Mouse (Mus musculus): Measurements from ENCODE around the gene Gm973.
"Not testable (repeated sequence)": the region's sequence is repeated elsewhere in the genome, so short reads cannot be mapped to it uniquely, and the experiment has no call there.

Gene Gm973

GRCm38 (mm10) chr1:59589271-59589670 lies 73.2 kb downstream of the Gm973 start:
- no peak for DNase-seq (ENCODE audit: low spot score)

GRCm38 (mm10) chr1:59592359-59592758 lies 76.3 kb downstream of the Gm973 start:
- DNase-seq (ENCODE audit: low spot score), result no peak

- no peak for DNase-seq (ENCODE audit: low spot score)
Observed at GRCm38 (mm10) chr1:59592876-59593275, 76.8 kb downstream of the Gm973 start.

DNA sequence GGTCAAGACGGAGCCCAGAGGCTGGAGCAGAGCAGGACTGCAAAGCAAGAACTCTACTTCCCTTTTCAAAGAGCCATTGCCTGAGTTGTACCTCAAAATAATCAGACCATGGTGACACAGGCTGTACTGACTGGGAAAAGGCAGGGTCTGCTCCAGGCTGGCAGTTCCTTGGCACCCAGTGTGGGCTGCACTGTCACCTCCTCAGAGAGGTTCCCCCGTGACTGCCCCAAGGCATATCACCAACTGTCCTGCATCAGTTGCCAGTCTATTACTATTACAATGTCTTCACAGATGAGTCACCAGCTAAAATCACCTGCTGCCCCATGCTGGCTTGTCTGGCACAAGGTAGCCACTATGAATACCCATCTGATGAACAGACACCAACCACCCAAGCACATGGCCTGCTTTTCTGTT lies 77.6 kb downstream of the Gm973 start:
- no peak for DNase-seq (ENCODE audit: low spot score)

DNA sequence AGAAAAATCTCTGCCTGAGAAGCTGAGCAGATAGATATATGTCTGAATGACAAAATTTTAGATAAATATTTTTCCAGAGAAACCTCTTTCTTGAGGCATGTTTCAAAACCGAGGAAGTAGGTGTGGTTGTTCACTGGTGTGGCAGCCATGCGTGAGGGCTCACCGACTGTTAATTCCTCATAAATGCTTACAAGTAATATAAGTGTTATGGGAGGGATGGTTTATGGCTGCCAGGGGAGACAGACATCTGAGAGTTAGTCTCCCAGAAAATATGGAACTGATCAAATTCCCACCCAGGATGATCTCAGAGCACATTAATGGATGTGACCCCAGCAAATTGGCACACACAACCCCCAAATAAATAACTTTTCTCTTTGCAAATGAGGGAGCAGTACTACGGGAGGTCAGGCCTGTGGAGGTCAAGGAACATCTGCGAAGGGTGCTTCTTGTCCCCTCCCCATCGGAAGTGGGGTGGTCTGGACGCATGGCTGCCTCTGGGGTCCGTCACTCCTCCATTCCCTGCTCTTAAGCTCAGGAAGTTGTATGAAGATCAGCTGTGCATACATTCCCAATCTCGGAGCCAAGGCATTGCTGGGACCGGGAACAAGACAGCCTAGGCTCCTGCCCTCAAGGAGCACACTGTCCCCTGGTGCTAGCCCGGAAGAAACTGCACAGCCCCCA lies 78.7 kb downstream of the Gm973 start:
- no peak for DNase-seq (ENCODE audit: low spot score)

DNA sequence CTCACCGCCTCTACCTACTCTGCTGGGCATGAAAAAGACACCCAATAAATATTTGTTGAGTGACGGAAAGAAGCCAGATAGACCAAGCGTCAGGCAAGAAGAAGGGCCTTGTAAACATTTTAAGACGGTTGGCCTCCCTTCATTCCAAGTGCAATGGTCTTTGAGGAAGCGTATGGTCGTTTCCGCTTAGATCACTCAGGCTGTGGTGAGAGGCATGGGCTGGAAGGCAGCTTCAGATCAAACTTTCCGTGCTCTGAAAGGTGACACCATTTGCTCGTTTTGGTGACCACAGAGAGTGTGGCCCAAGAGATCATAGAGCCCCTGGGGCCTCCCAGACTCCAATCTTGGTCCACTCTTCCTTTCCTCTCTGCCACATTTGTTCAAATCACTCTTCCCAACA lies 79.5 kb downstream of the Gm973 start:
- DNase-seq (ENCODE audit: low spot score), result no peak

GRCm38 (mm10) chr1:59602531-59603416 lies 86.7 kb downstream of the Gm973 start:
- peak; percentile 66 for DNase-seq (ENCODE audit: low spot score)

DNA sequence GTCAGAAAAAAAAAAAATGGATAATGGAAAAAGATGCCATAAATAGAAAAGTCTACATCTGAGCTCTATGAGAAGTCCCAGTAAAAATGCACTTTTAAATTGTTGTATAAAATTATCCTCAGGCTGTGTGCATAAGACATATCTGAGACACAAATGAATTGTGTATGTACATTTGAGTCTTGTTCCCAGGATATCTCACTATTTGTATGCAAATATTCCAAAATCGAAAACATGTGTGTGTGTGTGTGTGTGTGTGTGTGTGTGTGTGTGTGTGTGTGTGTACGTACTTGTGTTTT lies 87.3 kb downstream of the Gm973 start:
- DNase-seq (ENCODE audit: low spot score), result no peak

DNA sequence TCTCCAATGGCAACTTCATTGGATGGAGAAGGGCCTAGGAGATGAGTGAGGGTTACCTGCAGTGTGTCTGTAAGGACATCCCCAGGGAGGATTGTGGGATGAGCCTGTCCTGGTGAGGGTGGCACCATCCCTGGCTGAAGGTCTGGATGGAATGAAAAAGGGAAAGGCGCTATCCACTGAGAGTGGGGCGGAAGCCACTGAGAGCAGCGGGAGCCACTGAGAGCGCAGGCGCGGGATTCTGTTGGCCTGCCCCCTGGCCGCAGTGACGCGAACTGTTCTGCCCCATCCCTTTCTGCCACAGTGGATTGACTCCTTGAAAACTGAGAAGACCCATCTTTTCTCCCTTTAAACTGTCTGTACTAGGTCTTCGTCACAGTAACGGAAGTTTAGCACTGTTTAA lies 87.8 kb downstream of the Gm973 start:
- no peak for DNase-seq (ENCODE audit: low spot score)

DNA sequence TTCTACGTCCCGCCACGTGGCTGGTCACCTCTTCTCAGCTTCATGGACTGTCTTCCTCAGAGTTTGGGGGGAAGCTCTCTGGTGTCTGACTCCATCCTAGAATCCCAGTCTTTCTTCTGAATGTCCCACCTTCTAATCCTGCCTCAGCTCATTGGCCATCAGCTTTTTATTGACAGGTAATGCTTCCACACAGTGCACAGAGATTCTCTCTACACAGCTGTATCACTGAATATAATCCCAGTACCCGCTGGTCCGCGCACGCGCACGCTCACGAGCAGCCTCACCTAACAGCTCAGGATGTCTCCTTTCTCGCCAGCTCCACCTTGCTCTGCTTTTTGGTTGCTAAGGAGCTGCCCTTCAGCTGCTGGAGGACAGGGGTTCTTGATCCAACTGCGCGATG lies 90.4 kb downstream of the Gm973 start:
- DNase-seq (ENCODE audit: low spot score), result no peak

DNA sequence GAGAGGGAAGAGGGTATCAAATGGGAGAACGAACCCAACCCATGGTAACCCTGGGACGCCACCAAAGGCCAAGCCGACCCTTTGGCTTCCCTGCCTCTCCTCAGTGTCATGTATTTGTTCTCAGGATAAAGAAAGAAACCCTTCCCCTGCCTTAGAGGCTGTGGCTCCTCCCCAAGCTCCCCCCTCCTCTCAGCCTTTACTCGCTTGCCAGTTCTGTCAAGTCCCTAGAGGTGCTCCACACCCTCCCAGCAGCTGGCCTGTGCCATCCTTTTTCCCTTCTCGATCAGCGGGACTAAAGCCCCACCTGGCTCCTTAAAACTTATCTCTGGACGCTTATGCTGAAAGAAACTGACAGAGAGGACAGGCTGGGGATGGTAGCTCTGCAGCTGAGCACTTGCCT lies 91.0 kb downstream of the Gm973 start:
- DNase-seq (ENCODE audit: low spot score), result no peak

GRCm38 (mm10) chr1:59608125-59608762 lies 92.2 kb downstream of the Gm973 start:
- DNase-seq (ENCODE audit: low spot score), result peak; percentile 38

GRCm38 (mm10) chr1:59608920-59609319 lies 92.9 kb downstream of the Gm973 start:
- peak; percentile 48 for DNase-seq (ENCODE audit: low spot score)

DNA sequence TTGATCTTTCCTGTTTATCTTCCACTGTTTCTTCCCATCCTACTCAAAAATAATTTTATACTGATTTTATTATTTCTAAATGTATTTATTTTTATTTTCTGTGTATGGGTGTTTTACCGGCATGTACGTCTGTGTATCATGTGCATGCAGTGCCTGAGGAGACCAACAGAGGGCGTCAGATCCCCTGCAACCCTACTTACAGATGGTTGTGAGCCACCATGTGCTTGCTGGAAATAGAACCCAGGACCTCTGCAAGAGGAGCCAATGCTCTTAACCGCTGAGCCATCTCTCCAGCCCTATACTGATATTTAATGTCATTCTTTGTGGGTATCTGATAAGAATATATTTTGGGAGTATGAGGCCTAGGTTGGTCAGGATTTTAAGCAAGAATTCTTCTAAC lies 93.4 kb downstream of the Gm973 start:
- peak; percentile 32 for DNase-seq (ENCODE audit: low spot score)

DNA sequence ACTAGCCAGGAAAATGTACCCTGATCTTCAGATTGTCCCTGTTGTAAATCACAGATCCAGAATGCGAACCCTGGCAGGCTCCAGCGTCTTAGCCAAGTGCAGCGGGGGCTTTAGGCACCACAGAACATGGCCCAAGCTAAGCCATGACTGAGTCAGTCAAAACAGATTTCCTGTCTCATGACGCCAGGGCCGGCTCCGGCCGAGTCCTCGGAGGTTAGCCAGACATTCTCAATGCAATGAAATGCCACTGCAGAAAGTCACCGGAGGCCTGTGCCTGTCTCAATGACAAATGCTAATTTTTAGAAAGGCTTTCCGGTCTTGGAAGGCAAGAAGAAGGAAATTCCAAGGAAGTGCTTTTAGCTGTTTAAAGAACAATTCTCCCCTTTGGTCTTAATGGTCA lies 93.8 kb downstream of the Gm973 start:
- no peak for DNase-seq (ENCODE audit: low spot score)

DNA sequence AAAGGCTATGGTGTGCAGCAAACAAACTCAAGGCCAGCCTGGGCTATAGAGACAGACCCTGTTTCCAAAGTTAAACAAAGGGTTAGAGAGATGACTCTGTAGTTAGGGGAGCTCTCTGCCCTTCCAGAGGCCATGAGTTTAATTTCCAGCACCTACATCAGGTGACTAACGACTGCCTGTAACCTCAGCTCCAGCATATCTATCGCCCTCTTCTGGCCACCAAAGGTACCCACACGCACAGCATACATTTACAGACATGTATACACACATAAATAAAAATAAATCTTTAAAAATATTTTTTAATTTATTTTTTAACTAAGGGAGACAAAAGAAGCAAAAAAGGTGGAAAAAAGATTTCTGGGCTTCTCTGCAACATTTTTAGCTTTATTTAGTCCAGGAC lies 94.9 kb downstream of the Gm973 start:
- DNase-seq (ENCODE audit: low spot score), result no peak

DNA sequence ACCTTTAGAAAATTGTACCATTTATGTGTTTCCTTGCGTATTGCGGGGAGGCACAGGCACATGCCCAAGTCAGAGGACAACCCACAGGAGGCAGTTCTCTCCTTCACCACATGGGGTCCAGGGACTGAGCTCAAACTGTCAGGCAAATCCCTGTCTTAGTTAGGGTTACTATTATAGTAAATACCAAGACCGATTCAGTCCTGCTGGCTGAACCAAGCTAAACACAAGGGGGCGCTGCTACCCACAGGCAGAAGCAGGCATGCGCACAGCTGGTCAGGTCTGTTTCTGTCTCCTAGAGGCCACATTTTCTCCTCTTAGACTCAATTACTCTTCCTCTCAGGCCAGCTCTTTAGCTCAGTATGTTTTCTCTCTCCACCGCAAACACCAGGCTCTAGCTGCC lies 97.7 kb downstream of the Gm973 start:
- peak; percentile 57 for DNase-seq (ENCODE audit: low spot score)

GRCm38 (mm10) chr1:59615021-59615420 lies 99.0 kb downstream of the Gm973 start:
- DNase-seq (ENCODE audit: low spot score), result no peak

GRCm38 (mm10) chr1:59619201-59619600 lies 103.1 kb downstream of the Gm973 start:
- no peak for DNase-seq (ENCODE audit: low spot score)

DNA sequence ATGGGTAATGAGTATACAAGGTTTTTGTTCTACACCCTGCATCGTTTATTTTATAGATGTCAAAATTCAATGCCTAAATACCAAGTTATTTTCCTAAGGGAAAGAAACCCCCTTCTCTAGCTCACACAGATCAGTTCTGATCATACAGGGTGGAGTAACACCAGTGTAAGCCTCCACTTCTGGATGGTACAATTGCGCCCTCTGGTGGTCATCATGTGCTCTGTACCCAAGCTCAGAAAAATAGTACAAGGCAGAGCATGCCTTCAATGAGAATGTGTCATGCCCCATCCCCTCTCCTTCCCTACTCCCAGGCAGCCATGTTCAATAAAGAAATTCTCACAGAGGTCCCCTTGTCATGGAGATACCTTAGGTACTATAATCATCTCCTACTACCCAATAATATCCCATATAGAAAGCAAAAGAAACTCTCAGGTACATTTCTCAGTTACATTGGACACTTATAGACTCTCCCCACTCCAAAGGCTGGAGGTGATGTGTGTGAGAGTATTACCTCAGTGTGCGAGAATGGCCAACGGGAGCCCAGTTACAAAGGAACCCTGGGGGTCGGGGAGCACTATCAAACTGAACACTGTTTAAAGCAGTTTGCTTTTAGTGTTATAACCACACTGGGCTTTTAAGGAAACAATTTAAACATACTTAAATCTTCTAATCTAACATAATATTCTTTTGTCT lies 107.4 kb downstream of the Gm973 start:
- peak; percentile 55 for DNase-seq (ENCODE audit: low spot score)

- DNase-seq (ENCODE audit: low spot score), result no peak
Observed at GRCm38 (mm10) chr1:59625410-59625809, 109.3 kb downstream of the Gm973 start.

DNA sequence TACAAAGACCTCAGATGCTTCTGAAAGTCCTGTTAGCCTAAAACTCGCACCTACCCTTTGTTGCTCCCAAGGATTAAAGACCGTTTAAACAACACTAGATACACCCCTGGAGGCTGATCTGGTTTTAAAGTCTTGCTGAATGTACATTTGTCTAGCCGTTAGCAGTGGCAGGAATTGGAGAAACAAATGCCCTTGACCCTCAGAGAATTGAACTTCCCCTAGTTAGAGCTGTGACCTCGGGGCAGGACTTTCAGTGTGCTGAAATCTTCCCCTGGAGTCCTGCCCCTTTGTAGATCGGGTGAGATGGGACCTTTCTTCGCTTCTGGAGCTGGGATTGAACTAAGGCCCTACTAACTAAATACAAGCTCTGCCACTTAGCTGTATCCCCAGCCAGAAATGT lies 113.1 kb downstream of the Gm973 start:
- no peak for DNase-seq (ENCODE audit: low spot score)

- DNase-seq (ENCODE audit: low spot score), result not testable (repeated sequence)
Observed at GRCm38 (mm10) chr1:59630356-59630755, 114.3 kb downstream of the Gm973 start.

Measured in T-cell, adult 2 months (primary cell).